Mouse (Mus musculus): Measurements from ENCODE around the gene Rpl11. TPM values are rescaled to one million over a fixed set of nuclear protein-coding genes. Genes with fewer than 3 reads are reported as not detected.

The Rpl11 gene
- polyA plus RNA-seq, 1 experiment, result 148 TPM

DNA sequence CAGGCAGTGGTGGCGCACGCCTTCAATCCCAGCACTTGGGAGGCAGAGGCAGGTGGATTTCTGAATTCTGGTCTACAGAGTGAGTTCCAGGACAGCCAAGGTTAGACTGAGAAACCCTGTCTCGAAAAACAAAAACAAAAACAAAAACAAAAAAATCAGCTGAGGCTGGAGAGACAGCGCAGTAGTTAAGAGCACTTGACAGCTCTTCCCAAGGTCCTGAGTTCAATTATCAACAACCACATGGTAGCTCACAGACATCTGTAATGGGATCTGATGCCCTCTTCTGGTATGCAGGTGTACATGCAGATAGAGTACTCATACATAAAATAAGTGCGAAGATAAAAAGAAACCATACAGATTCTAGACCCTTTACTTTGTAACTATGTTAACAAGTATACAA is 615 bp upstream of the Rpl11 start:
- Histone ChIP-seq H3K4me1 (ENCODE audit: control insufficient read depth) (peaks cover 35% of the 10 kb centered on the region), H3K36me3 (ENCODE audit: control insufficient read depth) (peaks cover 36% of the 10 kb centered on the region), H3K4me3 (replicated peaks) (no peak overlapping the region), H3K9me3 (ENCODE audit: control insufficient read depth, low read length) (no peaks in the 10 kb centered on the region), H3K27me3 (ENCODE audit: control insufficient read depth) (peaks cover 32% of the 10 kb centered on the region)
- no peak for TF ChIP-seq TAL1 (IDR thresholded peaks at IDR 0.05; ENCODE audit: low read length)
- TF ChIP-seq GATA1 (IDR thresholded peaks at IDR 0.05; ENCODE audit: low read length), result no peak

DNA sequence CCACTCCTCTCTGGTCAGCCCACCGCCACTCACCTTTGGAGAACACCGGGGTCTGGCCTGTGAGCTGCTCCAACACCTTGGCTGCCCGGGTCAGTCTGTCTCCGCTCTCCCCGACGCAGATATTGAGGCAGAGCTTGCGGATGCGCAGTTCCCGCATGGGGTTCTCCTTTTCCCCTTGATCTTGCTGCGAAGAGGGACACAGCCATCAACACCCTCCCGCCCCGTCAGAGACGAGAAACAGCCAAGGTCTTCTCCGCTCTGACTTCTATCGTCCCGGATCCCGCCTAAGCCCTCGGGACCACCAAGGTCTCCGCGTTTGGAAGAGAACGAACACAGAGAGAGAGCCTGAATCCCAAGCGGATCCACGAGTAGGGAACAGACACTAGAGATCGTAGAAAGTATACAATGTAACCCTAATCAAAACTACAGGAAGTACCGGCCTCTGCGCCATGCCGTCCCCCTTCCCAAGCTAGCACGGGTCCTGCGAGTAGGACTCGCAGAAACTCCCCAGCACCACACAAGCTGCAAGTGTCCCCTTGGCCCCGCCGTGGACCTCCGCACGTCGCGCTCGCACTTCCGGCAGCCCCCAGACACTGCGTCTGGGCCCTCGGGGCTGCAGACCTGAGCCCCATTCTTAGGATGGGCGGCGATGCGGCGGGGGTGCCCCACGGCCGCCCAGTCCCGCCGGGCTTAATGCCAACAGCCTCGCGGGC is 538 bp downstream of the Rpl11 start:
- Histone ChIP-seq H3K4me3 (replicated peaks) (peak overlapping the region; percentile 67), H3K36me3 (ENCODE audit: control insufficient read depth) (peaks cover 47% of the 10 kb centered on the region), H3K27me3 (ENCODE audit: control insufficient read depth) (peaks cover 27% of the 10 kb centered on the region), H3K4me1 (ENCODE audit: control insufficient read depth) (peaks cover 42% of the 10 kb centered on the region), H3K9me3 (ENCODE audit: control insufficient read depth, low read length) (no peaks in the 10 kb centered on the region)
- TF ChIP-seq TAL1 (IDR thresholded peaks at IDR 0.05; ENCODE audit: low read length) (no peak), GATA1 (IDR thresholded peaks at IDR 0.05; ENCODE audit: low read length) (no peak)

DNA sequence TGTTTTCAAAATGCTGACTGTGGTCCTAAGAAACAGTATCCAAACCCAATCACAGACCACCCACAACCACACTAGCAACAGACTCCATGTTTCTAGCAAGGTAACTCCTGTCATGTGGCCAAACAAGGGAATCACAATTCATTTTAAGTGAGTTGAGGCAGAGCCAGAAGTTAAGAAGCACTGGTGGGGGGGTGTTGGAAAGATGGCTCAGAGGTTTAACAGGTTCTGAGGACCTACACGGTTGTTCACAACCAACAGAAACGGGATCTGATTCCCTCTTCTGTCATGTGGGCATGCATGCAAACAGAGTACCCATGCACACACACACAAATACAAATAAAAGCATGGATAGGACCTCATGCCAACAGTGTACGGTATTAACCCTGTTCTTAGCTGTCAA is 1.2 kb downstream of the Rpl11 start:
- peaks cover 47% of the 10 kb centered on the region for H3K4me1 ChIP-seq (ENCODE audit: control insufficient read depth)
- TF ChIP-seq GATA1 (IDR thresholded peaks at IDR 0.05; ENCODE audit: low read length), result no peak
- no peak for TF ChIP-seq TAL1 (IDR thresholded peaks at IDR 0.05; ENCODE audit: low read length)
- H3K4me3 ChIP-seq (replicated peaks), result peak overlapping the region; percentile 67
- peaks cover 24% of the 10 kb centered on the region for H3K27me3 ChIP-seq (ENCODE audit: control insufficient read depth)
- H3K9me3 ChIP-seq (ENCODE audit: control insufficient read depth, low read length), result no peaks in the 10 kb centered on the region
- H3K36me3 ChIP-seq (ENCODE audit: control insufficient read depth), result peaks cover 53% of the 10 kb centered on the region

DNA sequence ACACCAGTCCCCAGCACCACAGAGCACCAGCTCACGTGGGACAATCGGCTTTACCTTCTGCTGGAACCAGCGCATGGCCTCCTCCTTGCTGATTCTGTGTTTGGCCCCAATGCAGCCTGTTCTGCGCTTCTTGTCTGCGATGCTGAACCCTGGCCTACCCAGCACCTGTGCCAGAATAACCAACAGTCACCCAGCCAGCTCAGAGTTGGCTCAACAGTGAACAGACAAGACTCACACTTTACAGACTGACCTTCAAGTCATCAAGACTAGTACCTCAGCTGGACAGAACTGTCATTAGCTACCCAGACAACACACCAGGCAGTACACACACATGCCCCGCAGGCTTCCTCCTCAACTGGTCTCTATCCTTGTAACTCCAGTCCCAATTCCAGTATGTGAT is 3.0 kb downstream of the Rpl11 start:
- peaks cover 68% of the 10 kb centered on the region for H3K36me3 ChIP-seq (ENCODE audit: control insufficient read depth)
- H3K4me1 ChIP-seq (ENCODE audit: control insufficient read depth), result peaks cover 49% of the 10 kb centered on the region
- H3K27me3 ChIP-seq (ENCODE audit: control insufficient read depth), result peaks cover 7% of the 10 kb centered on the region
- H3K4me3 ChIP-seq (replicated peaks), result no peak overlapping the region
- TF ChIP-seq TAL1 (IDR thresholded peaks at IDR 0.05; ENCODE audit: low read length) (no peak), GATA1 (IDR thresholded peaks at IDR 0.05; ENCODE audit: low read length) (no peak)
- H3K9me3 ChIP-seq (ENCODE audit: control insufficient read depth, low read length), result no peaks in the 10 kb centered on the region

DNA sequence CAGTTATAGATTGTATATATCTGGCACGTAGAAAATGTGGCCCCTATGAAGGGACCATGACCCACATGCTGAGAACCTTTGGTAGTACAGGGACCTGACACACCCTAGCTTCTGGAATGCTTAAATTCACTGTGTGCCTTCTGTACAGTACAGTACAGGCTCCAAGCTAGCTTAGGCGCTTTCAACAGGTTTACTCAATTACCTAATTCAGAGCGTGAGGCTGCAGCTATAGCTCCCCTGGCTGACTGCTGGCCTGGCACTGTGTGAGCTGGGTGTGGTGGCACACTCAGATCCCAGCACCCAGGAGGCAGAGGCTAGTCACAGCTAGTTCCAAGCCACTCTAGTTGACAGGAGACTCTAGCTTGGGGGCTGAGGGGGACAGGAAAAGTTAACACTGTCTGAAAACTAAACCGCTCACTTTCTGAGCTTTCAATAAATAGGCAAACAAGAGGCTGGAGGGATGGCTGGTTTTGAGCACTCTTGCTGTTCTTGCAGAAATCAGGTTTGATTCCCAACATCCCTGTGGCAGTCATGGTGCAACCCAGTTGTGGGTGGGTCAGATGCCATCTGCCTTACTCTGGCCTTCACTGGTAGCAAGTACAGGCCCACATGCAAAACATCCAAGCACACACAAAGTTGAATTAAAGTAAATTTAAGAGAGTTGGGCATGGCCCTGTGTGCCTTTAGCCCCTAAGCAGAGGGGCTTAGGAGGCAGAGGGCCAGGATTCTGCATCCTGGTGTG is 4.8 kb downstream of the Rpl11 start:
- Histone ChIP-seq H3K36me3 (ENCODE audit: control insufficient read depth) (peaks cover 75% of the 10 kb centered on the region), H3K27me3 (ENCODE audit: control insufficient read depth) (no peaks in the 10 kb centered on the region), H3K4me1 (ENCODE audit: control insufficient read depth) (peaks cover 44% of the 10 kb centered on the region), H3K4me3 (replicated peaks) (no peak overlapping the region), H3K9me3 (ENCODE audit: control insufficient read depth, low read length) (no peaks in the 10 kb centered on the region)
- no peak for TF ChIP-seq TAL1 (IDR thresholded peaks at IDR 0.05; ENCODE audit: low read length)
- no peak for TF ChIP-seq GATA1 (IDR thresholded peaks at IDR 0.05; ENCODE audit: low read length)

DNA sequence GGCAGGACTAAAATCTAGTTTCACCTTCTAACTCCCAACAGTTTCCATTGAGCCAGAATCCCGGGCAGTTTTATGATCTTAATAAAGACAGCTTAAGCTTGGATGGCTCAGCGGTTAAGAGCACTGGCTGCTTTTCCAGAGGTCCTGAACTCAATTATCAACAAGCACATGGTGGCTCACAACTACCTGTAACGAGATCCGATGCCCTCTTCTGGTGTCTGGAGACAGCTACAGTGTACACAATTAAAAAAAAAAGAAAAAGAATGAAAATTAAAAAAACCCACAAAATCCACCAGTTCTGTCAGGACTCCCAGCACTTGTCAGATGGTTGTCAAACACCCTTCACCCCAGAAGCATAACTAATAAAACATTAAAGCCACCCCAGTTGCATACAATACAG is 5.6 kb downstream of the Rpl11 start:
- Histone ChIP-seq H3K4me1 (ENCODE audit: control insufficient read depth) (peaks cover 42% of the 10 kb centered on the region), H3K36me3 (ENCODE audit: control insufficient read depth) (peaks cover 75% of the 10 kb centered on the region), H3K9me3 (ENCODE audit: control insufficient read depth, low read length) (no peaks in the 10 kb centered on the region), H3K4me3 (replicated peaks) (no peak overlapping the region), H3K27me3 (ENCODE audit: control insufficient read depth) (no peaks in the 10 kb centered on the region)
- no peak for TF ChIP-seq GATA1 (IDR thresholded peaks at IDR 0.05; ENCODE audit: low read length)
- TF ChIP-seq TAL1 (IDR thresholded peaks at IDR 0.05; ENCODE audit: low read length), result no peak

DNA sequence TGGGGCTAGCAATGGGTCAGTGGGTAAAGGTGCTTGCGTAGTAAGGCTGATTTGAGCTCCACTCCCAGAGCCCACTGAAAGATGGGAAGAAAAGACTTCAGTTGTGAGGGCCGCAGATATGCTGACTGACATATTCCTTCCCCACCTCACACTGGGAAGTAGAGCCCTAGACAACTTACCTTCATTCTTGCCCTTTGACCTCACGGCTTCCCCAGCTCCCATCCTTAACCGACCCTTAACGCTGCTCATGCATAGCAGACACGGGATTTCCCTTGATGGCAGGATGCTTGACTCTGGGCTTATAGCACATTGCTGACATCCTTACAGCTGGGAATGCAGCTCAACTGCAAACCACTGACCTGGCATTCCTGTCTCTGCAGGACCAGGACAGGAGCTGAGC is 6.3 kb downstream of the Rpl11 start:
- TF ChIP-seq TAL1 (IDR thresholded peaks at IDR 0.05; ENCODE audit: low read length) (no peak), GATA1 (IDR thresholded peaks at IDR 0.05; ENCODE audit: low read length) (no peak)
- no peaks in the 10 kb centered on the region for H3K9me3 ChIP-seq (ENCODE audit: control insufficient read depth, low read length)
- no peaks in the 10 kb centered on the region for H3K27me3 ChIP-seq (ENCODE audit: control insufficient read depth)
- peaks cover 69% of the 10 kb centered on the region for H3K36me3 ChIP-seq (ENCODE audit: control insufficient read depth)
- H3K4me3 ChIP-seq (replicated peaks), result no peak overlapping the region
- H3K4me1 ChIP-seq (ENCODE audit: control insufficient read depth), result peaks cover 37% of the 10 kb centered on the region

DNA sequence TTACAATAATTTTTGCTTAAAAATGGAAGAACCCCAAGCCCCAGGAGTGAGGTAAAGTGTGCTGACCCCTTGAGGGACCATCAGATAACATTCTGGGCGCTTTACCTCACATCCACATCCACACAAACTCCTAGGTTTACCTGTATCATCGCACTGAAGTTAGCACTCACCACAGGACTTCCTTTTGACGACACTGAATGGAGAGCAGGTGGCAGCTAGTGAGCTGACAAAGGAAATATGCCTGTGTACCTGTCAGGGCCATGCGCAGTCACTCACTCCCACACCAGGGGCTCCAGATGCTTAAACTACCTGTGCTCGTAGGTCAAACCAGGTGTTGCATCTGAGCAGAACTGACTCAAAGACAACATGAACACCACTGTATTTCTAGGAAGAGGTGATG is 8.1 kb downstream of the Rpl11 start:
- no peak for TF ChIP-seq GATA1 (IDR thresholded peaks at IDR 0.05; ENCODE audit: low read length)
- TF ChIP-seq TAL1 (IDR thresholded peaks at IDR 0.05; ENCODE audit: low read length), result no peak
- Histone ChIP-seq H3K4me3 (replicated peaks) (no peak overlapping the region), H3K4me1 (ENCODE audit: control insufficient read depth) (peaks cover 19% of the 10 kb centered on the region), H3K27me3 (ENCODE audit: control insufficient read depth) (no peaks in the 10 kb centered on the region), H3K36me3 (ENCODE audit: control insufficient read depth) (peaks cover 51% of the 10 kb centered on the region), H3K9me3 (ENCODE audit: control insufficient read depth, low read length) (no peaks in the 10 kb centered on the region)

DNA sequence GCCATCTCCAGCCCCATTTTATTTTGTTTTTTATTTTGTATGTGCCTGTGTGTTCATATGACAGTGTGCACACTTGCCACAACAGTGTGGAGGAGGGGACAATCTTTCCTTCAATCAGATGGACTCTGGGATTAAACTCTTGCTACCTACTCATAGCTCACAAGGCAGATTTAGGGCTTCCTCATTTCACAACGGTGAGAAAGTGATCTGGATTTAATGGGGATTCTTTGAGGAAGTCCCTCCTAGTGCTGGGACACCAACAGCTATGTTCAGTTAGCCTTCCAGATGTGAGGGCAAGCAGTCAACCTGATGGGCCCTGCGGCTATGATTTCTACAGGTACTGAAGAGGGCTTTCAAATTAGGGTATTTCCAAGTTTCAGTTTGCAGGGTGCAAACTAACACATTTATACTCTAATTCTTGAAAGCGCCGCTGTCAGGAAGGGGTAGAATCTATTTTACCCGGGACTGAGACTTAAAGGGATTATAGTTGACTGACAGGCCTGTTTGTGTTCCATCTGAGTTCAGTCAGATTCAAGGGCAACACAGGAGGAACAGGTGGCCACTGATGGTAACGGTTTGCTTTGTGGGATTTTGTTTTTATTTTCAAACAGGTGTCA is 9.3 kb downstream of the Rpl11 start:
- Histone ChIP-seq H3K27me3 (ENCODE audit: control insufficient read depth) (no peaks in the 10 kb centered on the region), H3K9me3 (ENCODE audit: control insufficient read depth, low read length) (no peaks in the 10 kb centered on the region), H3K4me3 (replicated peaks) (no peak overlapping the region), H3K36me3 (ENCODE audit: control insufficient read depth) (peaks cover 39% of the 10 kb centered on the region), H3K4me1 (ENCODE audit: control insufficient read depth) (peaks cover 14% of the 10 kb centered on the region)
- TF ChIP-seq TAL1 (IDR thresholded peaks at IDR 0.05; ENCODE audit: low read length) (no peak), GATA1 (IDR thresholded peaks at IDR 0.05; ENCODE audit: low read length) (no peak)
